Mouse (Mus musculus) layer of hippocampus, adult 8-10 months (tissue): ENCODE results near the gene Hist1h1d. TPM values are rescaled to one million over a fixed set of nuclear protein-coding genes. Genes with fewer than 3 reads are reported as not detected.

Experiments used
- DNase-seq, 2 experiments: peaks; one replicate each; pipeline ENCODE4 v3.0.0; 2022; ENCODE audit warnings: low spot score in 2 of 2
- total RNA-seq, 4 experiments: library from RNA; stranded (reverse); gene quantifications; 2 replicates each; pipeline ENCODE4 v1.2.4; 2022

Gene Hist1h1d
- 1 to 10 TPM; 2.5 to 3.3 (median 2.8) TPM for total RNA-seq

DNA sequence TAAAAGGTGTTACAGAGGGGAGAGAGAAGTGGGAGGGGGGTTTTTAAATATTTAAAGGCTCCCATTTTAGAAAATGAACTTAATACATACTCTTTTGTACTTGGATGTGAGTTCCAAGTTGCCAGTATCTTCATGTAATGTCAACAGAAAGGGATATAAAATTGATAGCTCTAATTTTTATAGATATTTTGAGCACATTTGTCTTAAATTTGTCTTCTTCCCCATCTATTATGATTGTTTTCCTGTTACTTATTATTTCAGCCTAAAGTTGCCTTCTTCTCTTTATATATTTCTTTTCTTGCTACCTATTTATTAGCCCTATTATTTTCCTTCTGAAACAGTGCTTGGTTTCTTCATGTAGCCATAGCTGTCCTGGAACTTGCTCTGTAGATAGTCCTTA is at the start of gene Hist1h1d:
TSS of gene Hist1h1d (plus strand) at position 301 of the 400 bp plus-strand sequence.
- no peak for DNase-seq

GRCm38 (mm10) chr13:23503797-23504196 is 49.3 kb upstream of the Hist1h1d start:
- DNase-seq: peak in 1 of 2 experiments; percentile 65

- no peak for DNase-seq
Measured at GRCm38 (mm10) chr13:23505662-23506345, 47.3 kb upstream of the Hist1h1d start.

GRCm38 (mm10) chr13:23506351-23506750 is 46.7 kb upstream of the Hist1h1d start:
- DNase-seq: no peak

DNA sequence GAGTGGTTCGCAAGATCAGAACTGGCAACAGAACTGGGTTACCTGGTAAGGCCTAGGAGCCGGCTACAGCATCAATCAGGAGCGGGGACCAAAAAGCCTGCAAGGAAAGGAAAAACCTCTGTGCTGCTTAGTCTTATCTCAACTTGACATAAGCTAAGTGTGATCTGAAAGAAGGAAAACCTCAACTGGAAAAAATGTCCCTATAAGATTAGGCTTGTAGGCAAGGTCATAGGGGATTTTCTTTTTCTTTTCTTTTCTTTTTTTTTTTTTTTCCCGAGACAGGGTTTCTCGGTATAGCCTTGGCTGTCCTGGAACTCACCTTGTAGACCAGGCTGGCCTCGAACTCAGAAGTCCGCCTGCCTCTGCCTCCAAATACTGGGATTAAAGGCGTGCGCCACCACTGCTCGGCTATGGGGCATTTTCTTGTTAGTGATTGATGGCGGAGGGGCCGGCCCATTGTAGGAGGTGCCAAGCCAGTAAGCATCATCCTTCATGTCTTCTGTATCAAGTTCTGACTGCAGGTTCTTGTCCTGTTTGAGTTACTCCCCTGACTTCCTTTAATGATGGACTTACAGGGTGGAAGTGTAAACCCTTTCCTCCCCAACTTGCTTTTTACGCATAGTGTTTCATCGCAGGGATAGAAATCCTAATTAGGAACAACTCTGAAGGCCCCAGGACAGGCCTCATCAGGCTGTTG is 46.1 kb upstream of the Hist1h1d start:
- DNase-seq: no peak

DNA sequence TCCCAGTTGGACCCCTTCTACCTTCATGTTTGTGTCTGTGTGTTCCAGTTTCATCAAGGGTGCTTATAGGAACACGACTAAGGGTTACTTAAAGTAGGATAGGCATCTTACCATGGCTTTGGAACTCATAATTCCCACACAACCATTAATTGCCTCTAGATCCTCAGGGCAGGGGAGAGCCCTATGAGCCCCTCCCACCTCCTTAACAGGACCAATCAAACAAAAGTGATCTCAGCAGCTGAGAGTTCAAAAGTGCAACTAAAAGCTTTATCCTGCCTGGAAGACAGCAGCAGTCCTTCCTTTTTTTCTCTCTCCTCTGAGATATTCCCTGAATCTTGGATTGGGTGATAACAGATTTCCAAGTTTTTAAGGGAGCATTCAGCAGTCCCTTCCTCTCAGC is 42.9 kb upstream of the Hist1h1d start:
- DNase-seq: no peak

DNA sequence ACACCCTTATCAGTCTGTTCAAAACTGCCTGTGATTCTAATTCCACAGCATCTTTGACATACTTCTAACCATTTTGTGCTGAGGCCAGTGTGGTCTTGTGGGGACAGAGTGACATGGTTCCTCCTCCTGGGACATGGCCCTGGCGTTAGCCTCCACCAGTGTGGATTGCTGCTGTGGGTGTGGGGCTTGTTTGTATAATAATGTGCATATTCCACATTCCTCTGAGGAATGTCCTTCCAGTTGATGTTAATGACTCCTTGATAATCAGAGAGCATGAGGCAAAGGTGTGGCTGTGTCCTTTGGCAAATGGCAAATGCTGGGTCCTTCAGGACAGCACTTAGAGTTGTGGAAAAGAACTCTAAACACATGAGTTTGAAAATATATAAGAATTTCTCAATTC is 39.5 kb upstream of the Hist1h1d start:
- no peak for DNase-seq

DNA sequence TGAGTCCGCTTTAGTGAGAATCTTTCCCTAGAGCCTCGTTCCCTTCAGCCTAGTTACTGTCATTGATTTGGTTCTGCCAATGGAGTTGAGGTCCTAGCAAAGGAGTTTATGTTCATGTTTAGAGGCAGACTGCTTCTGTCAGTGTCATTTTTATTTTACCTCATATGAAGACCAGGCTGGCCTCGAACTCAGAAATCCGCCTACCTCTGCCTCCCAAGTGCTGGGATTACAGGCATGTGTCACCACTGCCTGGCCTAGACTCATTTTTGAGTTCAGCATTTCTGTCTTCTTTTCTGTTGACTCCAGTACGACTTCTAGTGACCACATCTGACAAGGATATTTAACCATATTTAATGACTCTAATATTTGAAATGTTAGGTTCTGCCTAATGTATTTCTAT is 37.8 kb upstream of the Hist1h1d start:
- no peak for DNase-seq

DNA sequence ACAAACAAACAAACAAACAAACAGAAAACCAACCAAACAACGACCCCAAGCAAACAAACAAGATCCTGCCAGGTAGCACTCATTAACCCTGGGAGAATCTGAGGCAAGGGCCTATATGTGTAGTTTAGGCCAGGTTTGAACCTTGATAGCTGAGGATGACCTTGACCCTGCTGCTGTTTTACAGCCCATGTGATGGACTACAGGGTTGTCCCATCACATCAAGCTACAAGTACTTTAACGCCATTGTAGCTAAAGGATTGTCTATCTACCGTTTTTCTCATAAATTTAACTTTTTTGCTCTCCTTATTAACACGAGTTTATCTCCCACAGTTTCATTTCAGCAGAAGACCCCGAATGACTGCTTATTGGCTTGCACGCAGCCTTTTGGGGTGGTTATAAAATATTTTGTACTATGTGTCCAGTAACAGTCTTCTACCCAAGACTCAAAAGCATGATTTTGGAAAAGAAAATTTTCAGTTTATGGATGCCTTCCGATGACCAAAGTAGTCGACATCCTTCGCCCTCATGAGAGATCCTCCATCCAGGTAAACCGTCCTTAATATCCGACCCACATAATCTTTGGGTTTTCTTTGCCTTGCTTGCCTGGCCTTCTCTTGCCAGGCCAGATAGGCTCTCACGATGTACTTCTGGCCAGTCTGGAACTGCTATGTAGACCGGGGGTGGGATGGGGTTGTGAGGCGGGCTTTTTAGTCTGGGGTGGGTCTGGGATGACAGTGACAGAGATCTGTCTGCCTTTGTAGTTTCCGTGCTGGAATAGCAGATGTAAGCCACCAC is 37.0 kb upstream of the Hist1h1d start:
- no peak for DNase-seq

GRCm38 (mm10) chr13:23516822-23517602 is 36.0 kb upstream of the Hist1h1d start:
- DNase-seq: peak in 1 of 2 experiments; percentile 73

DNA sequence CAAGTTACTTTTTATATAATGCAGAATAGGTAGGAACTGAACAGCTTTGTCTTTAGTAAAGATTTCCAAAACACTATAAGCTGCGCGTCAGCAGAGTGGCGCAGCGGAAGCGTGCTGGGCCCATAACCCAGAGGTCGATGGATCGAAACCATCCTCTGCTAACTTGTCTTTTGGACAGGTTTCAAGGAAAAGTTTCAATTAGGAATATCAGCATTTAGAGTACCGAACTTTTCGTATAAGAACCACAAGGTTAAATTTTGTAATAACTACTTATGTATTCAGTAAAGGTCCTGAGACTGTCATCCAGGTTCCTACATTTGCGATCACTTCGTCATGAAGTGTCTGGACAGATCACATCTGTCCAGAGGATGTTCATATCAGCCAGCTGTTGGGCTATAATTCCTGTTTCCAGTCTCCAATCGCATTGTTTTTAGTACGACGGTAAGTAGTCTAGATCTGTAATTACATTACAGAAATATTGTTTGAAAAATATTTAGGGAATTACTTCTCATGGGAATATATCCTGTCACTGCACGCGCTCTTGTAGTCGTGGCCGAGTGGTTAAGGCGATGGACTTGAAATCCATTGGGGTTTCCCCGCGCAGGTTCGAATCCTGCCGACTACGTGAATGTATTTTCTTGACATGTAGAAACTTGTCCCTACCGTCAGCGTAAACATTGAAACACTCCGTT is 35.3 kb upstream of the Hist1h1d start:
- DNase-seq: peak; percentile 87 to 96

GRCm38 (mm10) chr13:23518295-23518603 is 34.8 kb upstream of the Hist1h1d start:
- no peak for DNase-seq

DNA sequence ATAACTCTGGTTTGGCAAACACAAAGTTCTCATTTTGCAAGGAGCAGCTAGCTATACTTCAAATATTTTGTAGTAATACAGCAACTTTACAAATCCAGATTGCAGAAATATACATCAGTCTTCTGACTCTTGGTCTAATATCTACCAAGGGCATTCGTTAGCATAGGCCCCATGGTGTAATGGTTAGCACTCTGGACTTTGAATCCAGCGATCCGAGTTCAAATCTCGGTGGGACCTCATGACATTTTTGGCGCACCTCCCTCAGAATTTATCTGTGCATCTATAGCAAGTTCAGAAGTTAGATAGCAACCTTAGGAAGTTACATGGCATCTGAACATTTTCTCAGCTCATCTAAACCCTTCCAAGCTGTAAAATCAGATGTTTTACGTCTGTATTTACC is 34.2 kb upstream of the Hist1h1d start:
- peak; percentile 60 to 88 for DNase-seq

- peak; percentile 68 to 87 for DNase-seq
Measured at GRCm38 (mm10) chr13:23519416-23519815, 33.6 kb upstream of the Hist1h1d start.

DNA sequence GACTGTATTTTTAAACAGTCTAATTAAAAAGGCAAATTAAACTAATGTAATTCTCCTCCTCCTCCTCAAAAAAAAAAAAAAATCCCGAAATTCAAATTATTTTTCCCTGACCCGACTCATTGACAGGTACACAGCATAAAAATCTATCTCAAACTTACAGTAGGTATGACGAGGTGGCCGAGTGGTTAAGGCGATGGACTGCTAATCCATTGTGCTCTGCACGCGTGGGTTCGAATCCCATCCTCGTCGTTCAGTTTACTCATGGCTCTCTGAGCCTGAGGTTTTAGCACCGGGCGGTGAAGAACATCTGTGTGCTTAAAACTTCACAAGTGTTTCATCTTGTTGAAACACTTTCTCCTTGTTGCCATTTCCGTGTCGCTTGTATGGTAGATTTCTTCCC is 31.4 kb upstream of the Hist1h1d start:
- peak in 1 of 2 experiments; percentile 83 for DNase-seq

DNA sequence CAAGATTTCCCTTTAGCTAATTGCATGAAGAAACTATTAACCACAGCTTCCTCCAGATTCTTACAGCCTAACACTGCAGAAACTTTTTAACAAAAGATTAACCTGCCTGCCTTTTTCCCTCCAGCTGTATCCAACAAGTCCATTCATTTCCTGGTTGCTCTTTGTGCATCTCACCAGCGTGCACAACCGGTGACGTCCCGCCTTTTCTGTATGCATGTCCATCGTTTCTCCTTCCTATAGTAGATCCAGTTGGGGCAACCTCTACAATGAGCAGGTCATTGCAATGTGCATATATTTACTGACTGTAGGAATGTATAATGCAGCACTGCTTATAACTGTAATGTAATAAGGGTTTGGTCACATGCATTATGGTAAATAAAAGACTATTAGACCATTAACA is 29.1 kb upstream of the Hist1h1d start:
- DNase-seq: no peak

DNA sequence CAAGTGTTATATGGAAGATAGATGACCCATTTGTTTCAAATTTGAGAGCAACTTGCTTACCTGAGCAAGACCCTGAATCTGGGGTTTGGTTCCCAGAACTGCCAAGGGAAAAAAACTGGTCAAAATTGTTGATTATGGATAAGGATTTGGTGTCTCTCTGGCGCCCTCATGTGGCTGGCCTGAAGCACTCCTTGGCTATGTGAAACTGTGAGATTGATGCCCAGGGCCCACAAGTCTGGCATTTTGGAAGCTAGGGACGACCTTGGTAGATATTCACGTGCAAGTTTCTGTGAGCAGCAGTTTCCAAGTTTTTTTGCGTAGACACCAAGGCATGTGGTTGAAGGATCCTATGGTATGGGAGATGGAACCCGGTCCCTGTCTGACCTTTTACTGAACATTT is 28.4 kb upstream of the Hist1h1d start:
- peak in 1 of 2 experiments; percentile 64 for DNase-seq

GRCm38 (mm10) chr13:23525901-23526300 is 27.2 kb upstream of the Hist1h1d start:
- no peak for DNase-seq

- DNase-seq: peak; percentile 89 to 96
Measured at GRCm38 (mm10) chr13:23526312-23526711, 26.8 kb upstream of the Hist1h1d start.

DNA sequence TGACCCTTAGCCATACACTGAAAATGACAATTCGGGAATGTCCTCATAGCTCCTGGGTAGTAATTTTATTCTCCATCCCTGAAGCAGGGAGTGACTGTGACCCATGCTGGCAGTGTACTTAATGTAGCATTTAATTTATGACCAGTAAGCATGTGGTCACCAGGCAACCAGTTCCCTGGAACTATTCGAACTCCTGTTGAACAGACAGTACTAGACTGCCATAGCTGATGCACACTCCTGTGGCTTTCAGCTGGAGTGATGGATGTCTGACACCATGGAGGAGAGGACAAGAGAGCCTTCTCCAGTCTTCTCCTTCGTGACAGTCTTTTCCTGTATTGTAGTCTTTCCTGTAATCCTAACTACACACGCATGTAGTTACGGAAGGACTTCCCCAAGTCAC is 24.1 kb upstream of the Hist1h1d start:
- DNase-seq: no peak
